Mouse (Mus musculus): Measurements from ENCODE around the gene Pcgf5.
"Not testable (repeated sequence)": the region's sequence is repeated elsewhere in the genome, so short reads cannot be mapped to it uniquely, and the experiment has no call there.

GRCm38 (mm10) chr19:36452210-36452609 lies 104.1 kb downstream of the Pcgf5 start:
- not testable (repeated sequence) for TF ChIP-seq CTCF (IDR thresholded peaks at IDR 0.05; ENCODE audit: low read depth, low read length); POLR2A (IDR thresholded peaks at IDR 0.05; ENCODE audit: insufficient read depth, low read length); EP300 (IDR thresholded peaks at IDR 0.05; ENCODE audit: insufficient read depth, low read depth, low read length)
